Mouse (Mus musculus): ENCODE results near the gene Arvcf. TPM values are rescaled to one million over a fixed set of nuclear protein-coding genes. Genes with fewer than 3 reads are reported as not detected.

Gene Arvcf
- total RNA-seq, 2 experiments from 2014 or later, result 1.5 to 8.7 TPM

- no peak for ATAC-seq (replicated peaks; ENCODE audit: low FRiP score, poor library complexity, severe bottlenecking)
These were observed 37.4 kb downstream of the Arvcf start for GRCm38 (mm10) chr16:18385411-18385810.

- no peak for ATAC-seq (replicated peaks; ENCODE audit: low FRiP score, poor library complexity, severe bottlenecking)
These were observed 38.5 kb downstream of the Arvcf start for GRCm38 (mm10) chr16:18386451-18386850.

GRCm38 (mm10) chr16:18386972-18387371 is 39.0 kb downstream of the Arvcf start:
- ATAC-seq (replicated peaks; ENCODE audit: low FRiP score, poor library complexity, severe bottlenecking), result no peak

GRCm38 (mm10) chr16:18387704-18388582 is 40.0 kb downstream of the Arvcf start:
- ATAC-seq (replicated peaks; ENCODE audit: low FRiP score, poor library complexity, severe bottlenecking), result no peak

- ATAC-seq (replicated peaks; ENCODE audit: low FRiP score, poor library complexity, severe bottlenecking), result no peak
These were observed 40.8 kb downstream of the Arvcf start for GRCm38 (mm10) chr16:18388583-18389435.

GRCm38 (mm10) chr16:18390399-18390798 is 42.4 kb downstream of the Arvcf start:
- ATAC-seq (replicated peaks; ENCODE audit: low FRiP score, poor library complexity, severe bottlenecking), result no peak

- ATAC-seq (replicated peaks; ENCODE audit: low FRiP score, poor library complexity, severe bottlenecking), result no peak
These were observed 43.1 kb downstream of the Arvcf start for GRCm38 (mm10) chr16:18391127-18391526.

- ATAC-seq (replicated peaks; ENCODE audit: low FRiP score, poor library complexity, severe bottlenecking), result no peak
These were observed 43.7 kb downstream of the Arvcf start for GRCm38 (mm10) chr16:18391728-18392127.

- ATAC-seq (replicated peaks; ENCODE audit: low FRiP score, poor library complexity, severe bottlenecking), result peak; percentile 90
These were observed 44.8 kb downstream of the Arvcf start for GRCm38 (mm10) chr16:18392469-18393426.

- no peak for ATAC-seq (replicated peaks; ENCODE audit: low FRiP score, poor library complexity, severe bottlenecking)
These were observed 45.6 kb downstream of the Arvcf start for GRCm38 (mm10) chr16:18393595-18393994.

- no peak for ATAC-seq (replicated peaks; ENCODE audit: low FRiP score, poor library complexity, severe bottlenecking)
These were observed 46.1 kb downstream of the Arvcf start for GRCm38 (mm10) chr16:18394056-18394455.

- no peak for ATAC-seq (replicated peaks; ENCODE audit: low FRiP score, poor library complexity, severe bottlenecking)
These were observed 47.0 kb downstream of the Arvcf start for GRCm38 (mm10) chr16:18394777-18395619.

GRCm38 (mm10) chr16:18395620-18396036 is 47.6 kb downstream of the Arvcf start:
- no peak for ATAC-seq (replicated peaks; ENCODE audit: low FRiP score, poor library complexity, severe bottlenecking)

GRCm38 (mm10) chr16:18396201-18396600 is 48.2 kb downstream of the Arvcf start:
- ATAC-seq (replicated peaks; ENCODE audit: low FRiP score, poor library complexity, severe bottlenecking), result no peak

GRCm38 (mm10) chr16:18396791-18397621 is 49.0 kb downstream of the Arvcf start:
- no peak for ATAC-seq (replicated peaks; ENCODE audit: low FRiP score, poor library complexity, severe bottlenecking)

- no peak for ATAC-seq (replicated peaks; ENCODE audit: low FRiP score, poor library complexity, severe bottlenecking)
These were observed 52.0 kb downstream of the Arvcf start for GRCm38 (mm10) chr16:18400028-18400427.

- ATAC-seq (replicated peaks; ENCODE audit: low FRiP score, poor library complexity, severe bottlenecking), result no peak
These were observed 52.7 kb downstream of the Arvcf start for GRCm38 (mm10) chr16:18400472-18401216.
